Mouse (Mus musculus) forebrain, embryonic 11.5 days (tissue): Measurements from ENCODE around the gene Frmpd1. TPM values are rescaled to one million over a fixed set of nuclear protein-coding genes. Genes with fewer than 3 reads are reported as not detected.

Experiments
- ATAC-seq: fragments of 200-750 bp; cut with Nextera tagmentation; replicated peaks from 2 replicates; pipeline ENCODE4 v1.8.0; 2017; ENCODE audit warnings: moderate TSS enrichment; ENCODE audit not compliant: low FRiP score
- DNase-seq: peaks from one replicate; pipeline ENCODE4 v3.0.0-alpha.2; 2017; ENCODE audit warnings: low spot score
- H3K27ac ChIP-seq: fragments of 300-500 bp; sonication (generic); 2 replicates; pipeline ENCODE4 v1.5.1; 2014; ENCODE audit warnings: low read depth, low read length
- H3K27me3 ChIP-seq: fragments of 300-500 bp; sonication (generic); 2 replicates; pipeline ENCODE4 v1.6.1; 2014; ENCODE audit warnings: mild to moderate bottlenecking, low read length, mixed read lengths; ENCODE audit not compliant: control insufficient read depth, insufficient read depth
- H3K36me3 ChIP-seq: fragments of 300-500 bp; sonication (generic); 2 replicates; pipeline ENCODE4 v1.6.1; 2014; ENCODE audit warnings: mild to moderate bottlenecking, low read length, moderate library complexity, mixed read lengths; ENCODE audit not compliant: control insufficient read depth, insufficient read depth
- H3K4me1 ChIP-seq: fragments of 300-500 bp; sonication (generic); replicated peaks from 2 replicates; pipeline ENCODE4 v1.6.1; 2014; ENCODE audit warnings: low read length, mixed read lengths; ENCODE audit not compliant: control insufficient read depth, insufficient read depth
- H3K4me2 ChIP-seq: fragments of 300-500 bp; sonication (generic); 2 replicates; pipeline ENCODE4 v1.6.1; 2014; ENCODE audit warnings: low read depth, mild to moderate bottlenecking, low read length, moderate library complexity, mixed read lengths; ENCODE audit not compliant: severe bottlenecking
- H3K4me3 ChIP-seq: fragments of 300-500 bp; sonication (generic); 2 replicates; pipeline ENCODE4 v1.5.1; 2014; ENCODE audit warnings: low read depth, low read length
- H3K9ac ChIP-seq: fragments of 300-500 bp; sonication (generic); 2 replicates; pipeline ENCODE4 v1.6.1; 2014; ENCODE audit warnings: low read length
- H3K9me3 ChIP-seq: fragments of 300-500 bp; sonication (generic); 2 replicates; pipeline ENCODE4 v1.6.1; 2016; ENCODE audit warnings: low read length, mixed read lengths; ENCODE audit not compliant: control insufficient read depth
- WGBS: fragments of 180-500 bp; shearing (Covaris S2); extraction: QIAGEN DNeasy Blood & Tissue Kit; methylation state at CpG from one replicate; pipeline ENCODE4 v1.1.7; 2014; 5-methylcytosine and 5-hydroxymethylcytosine counted together
- polyA plus RNA-seq: library from polyadenylated mRNA; unstranded; fragments of >200 nt; fragmentation: Nextera tagmentation; extraction: Ambion mirVana; gene quantifications from 2 replicates; pipeline ENCODE4 v1.2.1, GENCODE M21; 2014

The Frmpd1 gene
- polyA plus RNA-seq, 1 experiment from 2014 or later, result 1.3 TPM

- DNase-seq, result no peak
- Histone ChIP-seq H3K27ac (no peak overlapping the region), H3K27me3 (no peaks in the 10 kb centered on the region), H3K4me2 (no peak overlapping the region), H3K36me3 (no peaks in the 10 kb centered on the region), H3K9me3 (no peaks in the 10 kb centered on the region), H3K4me3 (no peak overlapping the region), H3K9ac (no peak overlapping the region), H3K4me1 (no peaks in the 10 kb centered on the region)
- ATAC-seq, result no peak
- 92% methylated on average over 1 of the region's 1 CpGs for WGBS
Observed at GRCm38 (mm10) chr4:45165477-45165876, 19.2 kb upstream of the Frmpd1 start.

- no peaks in the 10 kb centered on the region for H3K9me3 ChIP-seq
- H3K4me1 ChIP-seq, result no peaks in the 10 kb centered on the region
- 79% methylated on average over 3 of the region's 3 CpGs for WGBS
- no peak overlapping the region for H3K27ac ChIP-seq
- H3K9ac ChIP-seq, result no peak overlapping the region
- H3K27me3 ChIP-seq, result no peaks in the 10 kb centered on the region
- DNase-seq, result no peak
- H3K36me3 ChIP-seq, result no peaks in the 10 kb centered on the region
- H3K4me3 ChIP-seq, result no peak overlapping the region
- no peak for ATAC-seq
- no peak overlapping the region for H3K4me2 ChIP-seq
Observed at GRCm38 (mm10) chr4:45165955-45166354, 18.7 kb upstream of the Frmpd1 start.

- H3K36me3 ChIP-seq, result no peaks in the 10 kb centered on the region
- H3K4me2 ChIP-seq, result no peak overlapping the region
- DNase-seq, result no peak
- no peak overlapping the region for H3K9ac ChIP-seq
- H3K9me3 ChIP-seq, result no peaks in the 10 kb centered on the region
- WGBS, result 88% methylated on average over 9 of the region's 9 CpGs
- no peak for ATAC-seq
- no peak overlapping the region for H3K4me3 ChIP-seq
- no peaks in the 10 kb centered on the region for H3K4me1 ChIP-seq
- H3K27ac ChIP-seq, result no peak overlapping the region
- no peaks in the 10 kb centered on the region for H3K27me3 ChIP-seq
Observed at GRCm38 (mm10) chr4:45171340-45171739, 13.3 kb upstream of the Frmpd1 start.

GRCm38 (mm10) chr4:45183818-45184520 lies 706 bp upstream of the Frmpd1 start:
- Histone ChIP-seq H3K4me2 (peak overlapping the region; percentile 97), H3K9ac (peak overlapping the region; percentile 56), H3K36me3 (no peaks in the 10 kb centered on the region), H3K9me3 (no peaks in the 10 kb centered on the region), H3K27ac (no peak overlapping the region), H3K4me3 (peak overlapping the region; percentile 64), H3K27me3 (peaks cover 8% of the 10 kb centered on the region), H3K4me1 (peaks cover 5% of the 10 kb centered on the region)
- DNase-seq (no peak), ATAC-seq (peak; percentile 51)
- 24% methylated on average over 13 of the region's 13 CpGs for WGBS

GRCm38 (mm10) chr4:45185331-45185669 lies 625 bp downstream of the Frmpd1 start:
- DNase-seq (peak; percentile 51), ATAC-seq (no peak)
- Histone ChIP-seq H3K4me1 (peaks cover 5% of the 10 kb centered on the region), H3K4me3 (peak overlapping the region; percentile 64), H3K36me3 (no peaks in the 10 kb centered on the region), H3K4me2 (peak overlapping the region; percentile 97), H3K27ac (no peak overlapping the region), H3K9me3 (no peaks in the 10 kb centered on the region), H3K9ac (peak overlapping the region; percentile 56), H3K27me3 (peaks cover 8% of the 10 kb centered on the region)
- 2% methylated on average over 10 of the region's 10 CpGs for WGBS

GRCm38 (mm10) chr4:45198296-45198695 lies 13.6 kb downstream of the Frmpd1 start:
- ATAC-seq, result no peak
- H3K4me1 ChIP-seq, result no peaks in the 10 kb centered on the region

GRCm38 (mm10) chr4:45203283-45203682 lies 18.6 kb downstream of the Frmpd1 start:
- no peaks in the 10 kb centered on the region for H3K36me3 ChIP-seq
- no peak overlapping the region for H3K9ac ChIP-seq
- no peaks in the 10 kb centered on the region for H3K27me3 ChIP-seq
- H3K4me2 ChIP-seq, result no peak overlapping the region
- H3K9me3 ChIP-seq, result no peaks in the 10 kb centered on the region
- DNase-seq, result no peak
- 91% methylated on average over 7 of the region's 7 CpGs for WGBS
- H3K4me1 ChIP-seq, result no peaks in the 10 kb centered on the region
- no peak for ATAC-seq
- no peak overlapping the region for H3K4me3 ChIP-seq
- H3K27ac ChIP-seq, result no peak overlapping the region

More at GRCm38 (mm10) chr4:45198296-45198695, 13.6 kb downstream of the Frmpd1 start:
- Histone ChIP-seq H3K9me3 (no peaks in the 10 kb centered on the region), H3K27ac (no peak overlapping the region), H3K36me3 (no peaks in the 10 kb centered on the region), H3K4me3 (no peak overlapping the region), H3K27me3 (no peaks in the 10 kb centered on the region), H3K4me2 (no peak overlapping the region), H3K9ac (no peak overlapping the region)
- no peak for DNase-seq
- WGBS, result 66% methylated on average over 3 of the region's 3 CpGs

GRCm38 (mm10) chr4:45207444-45207843 lies 22.8 kb downstream of the Frmpd1 start:
- no peak for ATAC-seq

GRCm38 (mm10) chr4:45208832-45209363 lies 24.2 kb downstream of the Frmpd1 start:
- Histone ChIP-seq H3K27me3 (no peaks in the 10 kb centered on the region), H3K4me2 (no peak overlapping the region), H3K36me3 (no peaks in the 10 kb centered on the region), H3K9ac (no peak overlapping the region), H3K4me3 (no peak overlapping the region), H3K4me1 (peaks cover 4% of the 10 kb centered on the region; the same call in 1 of the 2 replicates), H3K9me3 (no peaks in the 10 kb centered on the region), H3K27ac (no peak overlapping the region)
- WGBS, result 55% methylated on average over 12 of the region's 12 CpGs
- peak; percentile 48 for DNase-seq
- ATAC-seq, result no peak; the same call in 1 of the 2 replicates

More at GRCm38 (mm10) chr4:45207444-45207843, 22.8 kb downstream of the Frmpd1 start:
- Histone ChIP-seq H3K27me3 (no peaks in the 10 kb centered on the region), H3K36me3 (no peaks in the 10 kb centered on the region), H3K4me3 (no peak overlapping the region), H3K4me2 (no peak overlapping the region), H3K4me1 (peaks cover 4% of the 10 kb centered on the region; the same call in 1 of the 2 replicates), H3K9ac (no peak overlapping the region), H3K9me3 (no peaks in the 10 kb centered on the region), H3K27ac (no peak overlapping the region)
- WGBS, result 70% methylated on average over 4 of the region's 4 CpGs
- DNase-seq, result no peak
